Mouse (Mus musculus) lung, embryonic 15.5 days (tissue): ENCODE results near the gene Wdr38. TPM values are rescaled to one million over a fixed set of nuclear protein-coding genes. Genes with fewer than 3 reads are reported as not detected.
"Not testable (repeated sequence)": the region's sequence is repeated elsewhere in the genome, so short reads cannot be mapped to it uniquely, and the experiment has no call there.

Experiments used
- ATAC-seq: fragments of 200-750 bp; cut with Nextera tagmentation; 2 replicates; pipeline ENCODE4 v1.8.0; 2017; ENCODE audit warnings: moderate number of reproducible peaks, borderline replicate concordance; ENCODE audit not compliant: low FRiP score, low TSS enrichment; ENCODE audit errors: extremely low read depth
- H3K27ac ChIP-seq: fragments of 300-500 bp; sonication (generic); 2 replicates; pipeline ENCODE4 v1.5.1; 2015; ENCODE audit warnings: moderate library complexity, mild to moderate bottlenecking, inconsistent platforms
- H3K27me3 ChIP-seq: fragments of 300-500 bp; sonication (generic); 2 replicates; pipeline ENCODE4 v1.6.1; 2015; ENCODE audit warnings: inconsistent platforms
- H3K36me3 ChIP-seq: fragments of 300-500 bp; sonication (generic); 2 replicates; pipeline ENCODE4 v1.6.1; 2015; ENCODE audit warnings: inconsistent platforms
- H3K4me1 ChIP-seq: fragments of 300-500 bp; sonication (generic); 2 replicates; pipeline ENCODE4 v1.6.1; 2015; ENCODE audit warnings: inconsistent platforms
- H3K4me2 ChIP-seq: fragments of 300-500 bp; sonication (generic); 2 replicates; pipeline ENCODE4 v1.6.1; 2015; ENCODE audit warnings: inconsistent platforms, mild to moderate bottlenecking, moderate library complexity
- H3K4me3 ChIP-seq: fragments of 300-500 bp; sonication (generic); 2 replicates; pipeline ENCODE4 v1.5.1; 2015; ENCODE audit warnings: mild to moderate bottlenecking, inconsistent platforms
- H3K9ac ChIP-seq: fragments of 300-500 bp; sonication (generic); 2 replicates; pipeline ENCODE4 v1.6.1; 2015; ENCODE audit warnings: inconsistent platforms
- H3K9me3 ChIP-seq: fragments of 300-500 bp; sonication (generic); 2 replicates; pipeline ENCODE4 v1.6.1; 2016; ENCODE audit warnings: inconsistent platforms
- WGBS: fragments of 180-500 bp; shearing (Covaris S2); methylation state at CpG from one replicate; pipeline ENCODE4 v1.1.7; 2015; 5-methylcytosine and 5-hydroxymethylcytosine counted together
- polyA plus RNA-seq: library from polyadenylated mRNA; unstranded; fragments of >200 nt; fragmentation: Nextera tagmentation; extraction: Ambion mirVana; gene quantifications from 2 replicates; pipeline ENCODE4 v1.2.1, GENCODE M21; 2015

The Wdr38 gene
- polyA plus RNA-seq, 1 experiment from 2014 or later, result 2.1 TPM

DNA sequence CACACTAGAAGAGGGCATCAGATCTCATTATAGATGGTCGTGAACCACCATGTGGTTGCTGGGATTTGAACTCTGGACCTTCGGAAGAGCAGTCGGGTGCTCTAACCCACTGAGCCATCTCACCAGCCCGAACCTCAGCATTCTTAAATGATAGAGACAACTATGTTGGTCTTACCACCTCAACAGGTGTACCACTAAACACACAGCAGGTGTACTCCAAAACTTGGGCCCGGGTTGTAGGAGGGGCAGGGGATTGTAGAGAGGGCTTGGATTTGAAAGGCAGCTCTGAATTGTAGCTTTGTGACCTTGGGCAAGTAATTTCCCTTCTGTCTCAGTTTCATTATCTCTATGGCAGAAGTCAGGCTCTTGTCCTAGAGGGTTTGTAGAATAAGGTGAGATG, 12.9 kb downstream of the Wdr38 start:
- ATAC-seq, H3K9ac ChIP-seq, H3K9me3 ChIP-seq, H3K27me3 ChIP-seq, H3K4me2 ChIP-seq, H3K27ac ChIP-seq, H3K4me3 ChIP-seq: not testable (repeated sequence)
- peaks cover 30% of the 10 kb centered on the region for H3K4me1 ChIP-seq
- peaks cover 26% of the 10 kb centered on the region for H3K36me3 ChIP-seq
- 86% methylated on average over 5 of the region's 5 CpGs for WGBS

DNA sequence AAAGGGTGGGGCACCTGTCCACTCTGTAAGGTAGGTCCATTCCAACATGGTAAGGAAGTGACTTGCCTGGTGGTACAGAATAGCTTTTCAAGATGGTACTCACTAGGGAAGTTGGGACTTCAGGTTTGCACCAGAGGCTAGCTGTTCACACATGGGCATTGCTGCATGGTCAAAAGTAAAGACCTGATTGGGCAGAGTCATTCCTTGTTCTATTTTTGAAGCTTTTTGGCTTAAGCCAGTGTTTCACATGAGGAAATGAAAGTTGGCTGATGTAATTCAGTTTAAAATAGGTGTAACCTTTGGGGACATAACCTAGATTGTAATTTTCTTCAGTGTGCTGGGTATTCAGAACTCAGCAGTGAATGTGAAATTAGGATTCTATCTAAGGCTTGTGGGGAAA, 14.0 kb downstream of the Wdr38 start:
- peaks cover 23% of the 10 kb centered on the region for H3K4me1 ChIP-seq
- no peak overlapping the region for H3K4me2 ChIP-seq
- H3K9me3 ChIP-seq, result no peaks in the 10 kb centered on the region
- no peak overlapping the region for H3K4me3 ChIP-seq
- no peak for ATAC-seq
- H3K27ac ChIP-seq, result no peak overlapping the region
- H3K36me3 ChIP-seq, result peaks cover 37% of the 10 kb centered on the region
- H3K27me3 ChIP-seq, result no peaks in the 10 kb centered on the region
- no peak overlapping the region for H3K9ac ChIP-seq

GRCm38 (mm10) chr2:39011971-39012370, 14.7 kb downstream of the Wdr38 start:
- H3K36me3 ChIP-seq, result peaks cover 43% of the 10 kb centered on the region
- WGBS, result 88% methylated on average over 3 of the region's 3 CpGs
- ATAC-seq, result no peak

GRCm38 (mm10) chr2:39012768-39013279, 15.5 kb downstream of the Wdr38 start:
- Histone ChIP-seq H3K9me3 (no peaks in the 10 kb centered on the region), H3K4me3 (no peak overlapping the region), H3K27ac (no peak overlapping the region), H3K36me3 (peaks cover 50% of the 10 kb centered on the region), H3K27me3 (no peaks in the 10 kb centered on the region), H3K9ac (no peak overlapping the region), H3K4me1 (peaks cover 13% of the 10 kb centered on the region), H3K4me2 (no peak overlapping the region)
- WGBS, result 87% methylated on average over 7 of the region's 7 CpGs
- ATAC-seq, result no peak

More at GRCm38 (mm10) chr2:39011971-39012370, 14.7 kb downstream of the Wdr38 start:
- H3K9me3 ChIP-seq, result no peaks in the 10 kb centered on the region
- H3K27me3 ChIP-seq, result no peaks in the 10 kb centered on the region
- H3K27ac ChIP-seq, result no peak overlapping the region
- H3K4me2 ChIP-seq, result no peak overlapping the region
- H3K9ac ChIP-seq, result no peak overlapping the region
- H3K4me3 ChIP-seq, result no peak overlapping the region
- peaks cover 16% of the 10 kb centered on the region for H3K4me1 ChIP-seq

- 69% methylated on average over 3 of the region's 3 CpGs for WGBS
- H3K9me3 ChIP-seq, result no peaks in the 10 kb centered on the region
- peaks cover 79% of the 10 kb centered on the region for H3K36me3 ChIP-seq
- no peak overlapping the region for H3K4me3 ChIP-seq
- H3K4me1 ChIP-seq, result no peaks in the 10 kb centered on the region
- H3K27me3 ChIP-seq, result no peaks in the 10 kb centered on the region
- no peak for ATAC-seq
- H3K9ac ChIP-seq, result no peak overlapping the region
- H3K27ac ChIP-seq, result no peak overlapping the region
- no peak overlapping the region for H3K4me2 ChIP-seq
These were observed 19.3 kb downstream of the Wdr38 start for GRCm38 (mm10) chr2:39016581-39016980.

- 87% methylated on average over 1 of the region's 1 CpGs for WGBS
- Histone ChIP-seq H3K9ac (no peak overlapping the region), H3K4me3 (no peak overlapping the region), H3K36me3 (peaks cover 82% of the 10 kb centered on the region), H3K9me3 (no peaks in the 10 kb centered on the region), H3K4me2 (no peak overlapping the region), H3K4me1 (no peaks in the 10 kb centered on the region), H3K27ac (no peak overlapping the region), H3K27me3 (no peaks in the 10 kb centered on the region)
- no peak for ATAC-seq
These were observed 22.7 kb downstream of the Wdr38 start for GRCm38 (mm10) chr2:39020004-39020403.

GRCm38 (mm10) chr2:39031611-39032010, 34.3 kb downstream of the Wdr38 start:
- no peaks in the 10 kb centered on the region for H3K27me3 ChIP-seq
- no peak overlapping the region for H3K4me3 ChIP-seq
- H3K9ac ChIP-seq, result no peak overlapping the region
- 100% methylated on average over 1 of the region's 1 CpGs for WGBS
- no peaks in the 10 kb centered on the region for H3K9me3 ChIP-seq
- H3K27ac ChIP-seq, result no peak overlapping the region
- no peak for ATAC-seq
- no peaks in the 10 kb centered on the region for H3K4me1 ChIP-seq
- H3K36me3 ChIP-seq, result peaks cover 65% of the 10 kb centered on the region
- no peak overlapping the region for H3K4me2 ChIP-seq

GRCm38 (mm10) chr2:39040215-39040614, 42.9 kb downstream of the Wdr38 start:
- Histone ChIP-seq H3K27ac (no peak overlapping the region), H3K4me2 (no peak overlapping the region), H3K4me1 (no peaks in the 10 kb centered on the region), H3K9ac (no peak overlapping the region), H3K27me3 (no peaks in the 10 kb centered on the region), H3K9me3 (no peaks in the 10 kb centered on the region), H3K4me3 (no peak overlapping the region), H3K36me3 (peaks cover 64% of the 10 kb centered on the region)
- no peak for ATAC-seq
- WGBS, result 88% methylated on average over 1 of the region's 1 CpGs

DNA sequence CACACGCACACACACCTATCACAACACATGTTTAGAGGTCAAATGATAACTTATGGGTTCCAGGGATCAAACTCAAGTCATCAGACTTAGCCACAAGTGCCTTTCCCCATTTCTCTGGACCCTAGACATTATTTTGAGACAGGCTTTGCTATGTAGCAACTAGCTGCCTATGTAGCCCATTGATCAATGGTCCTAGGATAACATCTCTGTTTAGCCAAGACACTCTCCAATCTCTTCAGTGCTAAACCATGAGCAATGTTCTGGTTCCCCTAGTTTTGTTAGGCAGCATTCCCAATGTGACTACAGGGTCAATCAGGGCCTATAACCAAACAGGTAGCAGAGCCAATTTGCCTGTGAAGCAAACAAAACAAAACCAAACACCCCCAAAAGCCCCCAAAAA, 51.2 kb downstream of the Wdr38 start:
- Histone ChIP-seq H3K9me3 (no peaks in the 10 kb centered on the region), H3K4me2 (no peak overlapping the region), H3K9ac (no peak overlapping the region), H3K27ac (no peak overlapping the region), H3K4me3 (no peak overlapping the region), H3K36me3 (peaks cover 62% of the 10 kb centered on the region), H3K4me1 (no peaks in the 10 kb centered on the region), H3K27me3 (no peaks in the 10 kb centered on the region)
- WGBS, result 88% methylated on average over 1 of the region's 1 CpGs
- no peak for ATAC-seq

Other genes starting within 250 kb of the Wdr38 start
- gene Nr6a1, start 69.8 kb upstream of the Wdr38 start, polyA plus RNA-seq, result 0.79 and 1.6 TPM in 2 replicates
- 4.8 and 5.6 TPM in 2 replicates for gene Olfml2a, start 65.5 kb upstream of the Wdr38 start, polyA plus RNA-seq
- gene Arpc5l, start 7.9 kb downstream of the Wdr38 start, polyA plus RNA-seq, result 126 and 129 TPM in 2 replicates
- 831 and 909 TPM in 2 replicates for gene Rpl35, start 8.1 kb downstream of the Wdr38 start, polyA plus RNA-seq
- gene Golga1, start 68.1 kb downstream of the Wdr38 start, polyA plus RNA-seq, result 24.9 TPM in 2 replicates
- gene Scai, start 193.3 kb downstream of the Wdr38 start, polyA plus RNA-seq, result 8.6 and 9.4 TPM in 2 replicates
- 79.8 and 81.3 TPM in 2 replicates for gene Ppp6c, start 229.0 kb downstream of the Wdr38 start, polyA plus RNA-seq